Mouse (Mus musculus): ENCODE results near the gene Txnrd3. TPM values are rescaled to one million over a fixed set of nuclear protein-coding genes. Genes with fewer than 3 reads are reported as not detected.

Txnrd3 gene
- polyA plus RNA-seq, 1 experiment from 2014 or later, result 13.3 TPM

DNA sequence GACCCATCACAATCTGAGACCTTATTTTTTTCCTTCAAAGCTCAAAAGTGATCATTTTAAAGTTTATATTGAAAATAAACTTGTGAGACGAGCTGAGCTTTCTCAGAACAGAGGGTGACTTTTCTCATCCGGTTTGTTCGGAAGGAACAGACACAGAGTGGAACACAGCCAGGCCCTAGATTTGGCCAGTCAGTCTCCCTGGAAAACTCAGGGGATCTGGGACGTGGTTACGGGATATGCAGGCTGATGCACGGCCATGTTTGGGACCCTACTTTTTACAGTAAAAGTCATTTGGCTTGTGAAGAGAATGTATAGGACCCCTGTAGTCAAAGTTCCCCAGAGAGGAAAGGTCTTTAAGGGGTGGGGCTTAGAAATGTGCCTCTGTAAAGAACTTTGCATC is 15.1 kb downstream of the Txnrd3 start:
- H3K4me3 ChIP-seq (replicated peaks), result no peak overlapping the region
- peaks cover 43% of the 10 kb centered on the region for H3K36me3 ChIP-seq
- no peak overlapping the region for H3K27ac ChIP-seq
- no peaks in the 10 kb centered on the region for H3K9me3 ChIP-seq
- ATAC-seq, result no peak
- 86% methylated on average over 6 of the region's 6 CpGs for WGBS
- H3K27me3 ChIP-seq, result no peaks in the 10 kb centered on the region
- H3K4me1 ChIP-seq (replicated peaks), result no peaks in the 10 kb centered on the region
- H3K9ac ChIP-seq (replicated peaks), result no peak overlapping the region
- H3K4me2 ChIP-seq (replicated peaks), result no peak overlapping the region

GRCm38 (mm10) chr6:89659692-89660423 is 16.1 kb downstream of the Txnrd3 start:
- Histone ChIP-seq H3K4me2 (replicated peaks) (no peak overlapping the region), H3K9me3 (no peaks in the 10 kb centered on the region), H3K27ac (no peak overlapping the region), H3K27me3 (no peaks in the 10 kb centered on the region), H3K4me1 (replicated peaks) (no peaks in the 10 kb centered on the region), H3K4me3 (replicated peaks) (no peak overlapping the region), H3K9ac (replicated peaks) (no peak overlapping the region), H3K36me3 (peaks cover 39% of the 10 kb centered on the region)
- 30% methylated on average over 7 of the region's 7 CpGs for WGBS
- no peak for ATAC-seq

- peaks cover 38% of the 10 kb centered on the region for H3K36me3 ChIP-seq
- no peaks in the 10 kb centered on the region for H3K9me3 ChIP-seq
- H3K4me3 ChIP-seq (replicated peaks), result no peak overlapping the region
- no peak overlapping the region for H3K27ac ChIP-seq
- H3K4me2 ChIP-seq (replicated peaks), result no peak overlapping the region
- no peaks in the 10 kb centered on the region for H3K27me3 ChIP-seq
- H3K4me1 ChIP-seq (replicated peaks), result no peaks in the 10 kb centered on the region
- ATAC-seq, result no peak; the same call in 1 of the 2 replicates
- H3K9ac ChIP-seq (replicated peaks), result no peak overlapping the region
- 84% methylated on average over 1 of the region's 1 CpGs for WGBS
Measured at GRCm38 (mm10) chr6:89660490-89660889, 16.7 kb downstream of the Txnrd3 start.

DNA sequence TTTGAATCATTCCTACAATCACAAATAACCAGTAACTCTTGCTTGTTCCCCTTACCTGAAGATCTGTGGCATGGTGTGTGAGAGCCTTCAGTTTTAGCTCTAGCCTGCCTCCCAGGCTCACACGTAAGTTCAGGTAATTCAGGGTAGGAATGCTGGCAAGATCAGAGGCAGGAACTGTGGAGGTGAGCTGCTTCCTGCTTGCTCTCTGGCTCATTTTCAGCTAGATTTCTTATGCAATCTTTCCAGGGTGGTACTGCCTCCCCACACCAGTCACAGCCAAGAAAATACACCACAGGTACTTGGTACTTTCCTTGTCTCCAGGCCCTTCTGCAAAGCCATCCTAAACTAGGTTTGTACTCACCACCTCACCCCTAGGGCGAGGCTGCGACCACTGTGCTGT is 18.7 kb downstream of the Txnrd3 start:
- H3K9ac ChIP-seq (replicated peaks), result no peak overlapping the region
- no peak overlapping the region for H3K27ac ChIP-seq
- H3K36me3 ChIP-seq, result peaks cover 32% of the 10 kb centered on the region
- H3K4me3 ChIP-seq (replicated peaks), result no peak overlapping the region
- 93% methylated on average over 3 of the region's 3 CpGs for WGBS
- no peaks in the 10 kb centered on the region for H3K4me1 ChIP-seq (replicated peaks)
- no peak for ATAC-seq
- H3K9me3 ChIP-seq, result no peaks in the 10 kb centered on the region
- H3K27me3 ChIP-seq, result no peaks in the 10 kb centered on the region
- no peak overlapping the region for H3K4me2 ChIP-seq (replicated peaks)

GRCm38 (mm10) chr6:89665155-89665554 is 21.4 kb downstream of the Txnrd3 start:
- H3K27me3 ChIP-seq, result no peaks in the 10 kb centered on the region
- peaks cover 32% of the 10 kb centered on the region for H3K36me3 ChIP-seq
- no peaks in the 10 kb centered on the region for H3K9me3 ChIP-seq
- H3K27ac ChIP-seq, result no peak overlapping the region
- 41% methylated on average over 8 of the region's 8 CpGs for WGBS
- H3K4me2 ChIP-seq (replicated peaks), result no peak overlapping the region
- no peaks in the 10 kb centered on the region for H3K4me1 ChIP-seq (replicated peaks)
- no peak for ATAC-seq
- no peak overlapping the region for H3K9ac ChIP-seq (replicated peaks)
- no peak overlapping the region for H3K4me3 ChIP-seq (replicated peaks)

DNA sequence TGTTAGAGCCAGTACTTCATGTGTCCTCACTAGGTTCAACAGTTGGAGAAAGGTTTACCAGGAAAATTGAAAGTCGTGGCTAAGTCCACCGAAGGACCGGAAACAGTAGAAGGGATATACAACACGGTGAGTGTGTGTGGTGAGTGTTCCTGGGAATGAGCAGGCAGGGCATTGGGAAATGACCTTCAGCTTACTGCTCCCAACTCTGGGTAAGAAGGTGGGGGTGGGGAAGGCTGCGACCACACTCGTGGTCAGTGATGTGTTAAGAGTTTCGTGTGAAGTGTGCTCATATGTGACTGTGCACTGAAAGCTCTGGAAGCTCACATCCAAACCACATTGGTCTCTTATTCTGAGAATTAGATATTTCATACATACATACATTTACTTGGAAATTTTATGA is 21.9 kb downstream of the Txnrd3 start:
- 80% methylated on average over 7 of the region's 7 CpGs for WGBS
- no peak overlapping the region for H3K4me2 ChIP-seq (replicated peaks)
- H3K9me3 ChIP-seq, result no peaks in the 10 kb centered on the region
- H3K36me3 ChIP-seq, result peaks cover 32% of the 10 kb centered on the region
- no peak overlapping the region for H3K27ac ChIP-seq
- no peaks in the 10 kb centered on the region for H3K27me3 ChIP-seq
- ATAC-seq, result no peak
- no peak overlapping the region for H3K4me3 ChIP-seq (replicated peaks)
- no peak overlapping the region for H3K9ac ChIP-seq (replicated peaks)
- no peaks in the 10 kb centered on the region for H3K4me1 ChIP-seq (replicated peaks)

GRCm38 (mm10) chr6:89666976-89667375 is 23.2 kb downstream of the Txnrd3 start:
- Histone ChIP-seq H3K9me3 (no peaks in the 10 kb centered on the region), H3K27me3 (no peaks in the 10 kb centered on the region), H3K36me3 (peaks cover 25% of the 10 kb centered on the region), H3K4me2 (replicated peaks) (no peak overlapping the region), H3K27ac (no peak overlapping the region), H3K4me1 (replicated peaks) (no peaks in the 10 kb centered on the region), H3K4me3 (replicated peaks) (no peak overlapping the region), H3K9ac (replicated peaks) (no peak overlapping the region)
- WGBS, result 75% methylated on average over 3 of the region's 3 CpGs
- ATAC-seq, result no peak

- H3K27ac ChIP-seq, result no peak overlapping the region
- no peaks in the 10 kb centered on the region for H3K4me1 ChIP-seq (replicated peaks)
- ATAC-seq, result no peak
- no peaks in the 10 kb centered on the region for H3K27me3 ChIP-seq
- WGBS, result 82% methylated on average over 6 of the region's 6 CpGs
- H3K9ac ChIP-seq (replicated peaks), result no peak overlapping the region
- no peak overlapping the region for H3K4me3 ChIP-seq (replicated peaks)
- peaks cover 20% of the 10 kb centered on the region for H3K36me3 ChIP-seq
- no peaks in the 10 kb centered on the region for H3K9me3 ChIP-seq
- H3K4me2 ChIP-seq (replicated peaks), result no peak overlapping the region
Measured at GRCm38 (mm10) chr6:89669556-89669955, 25.8 kb downstream of the Txnrd3 start.

DNA sequence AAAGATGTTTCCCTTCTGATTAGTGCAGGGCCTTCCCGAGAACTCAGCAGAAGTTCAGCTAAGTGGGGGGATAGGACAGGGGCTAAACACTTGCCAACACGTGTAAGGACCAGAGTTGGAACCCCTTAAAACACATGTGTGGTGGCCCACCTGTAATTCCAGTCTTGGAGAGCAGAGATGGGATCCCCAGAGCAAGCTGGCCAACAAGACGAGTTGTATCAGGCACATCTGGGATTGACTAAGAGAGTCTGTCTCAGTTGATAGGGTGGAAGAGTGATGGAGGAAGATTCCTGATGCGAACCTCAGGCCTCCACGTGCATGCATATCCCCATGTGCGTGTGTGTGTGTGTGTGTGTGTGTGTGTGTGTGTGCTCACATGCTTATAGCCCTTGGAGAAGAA is 27.6 kb downstream of the Txnrd3 start:
- no peak for ATAC-seq
- 82% methylated on average over 6 of the region's 6 CpGs for WGBS
- Histone ChIP-seq H3K27me3 (no peaks in the 10 kb centered on the region), H3K9ac (replicated peaks) (no peak overlapping the region), H3K27ac (no peak overlapping the region), H3K9me3 (no peaks in the 10 kb centered on the region), H3K4me1 (replicated peaks) (no peaks in the 10 kb centered on the region), H3K4me2 (replicated peaks) (no peak overlapping the region), H3K4me3 (replicated peaks) (no peak overlapping the region), H3K36me3 (peaks cover 29% of the 10 kb centered on the region)

- no peak overlapping the region for H3K27ac ChIP-seq
Measured at GRCm38 (mm10) chr6:89672641-89673040, 28.9 kb downstream of the Txnrd3 start.

DNA sequence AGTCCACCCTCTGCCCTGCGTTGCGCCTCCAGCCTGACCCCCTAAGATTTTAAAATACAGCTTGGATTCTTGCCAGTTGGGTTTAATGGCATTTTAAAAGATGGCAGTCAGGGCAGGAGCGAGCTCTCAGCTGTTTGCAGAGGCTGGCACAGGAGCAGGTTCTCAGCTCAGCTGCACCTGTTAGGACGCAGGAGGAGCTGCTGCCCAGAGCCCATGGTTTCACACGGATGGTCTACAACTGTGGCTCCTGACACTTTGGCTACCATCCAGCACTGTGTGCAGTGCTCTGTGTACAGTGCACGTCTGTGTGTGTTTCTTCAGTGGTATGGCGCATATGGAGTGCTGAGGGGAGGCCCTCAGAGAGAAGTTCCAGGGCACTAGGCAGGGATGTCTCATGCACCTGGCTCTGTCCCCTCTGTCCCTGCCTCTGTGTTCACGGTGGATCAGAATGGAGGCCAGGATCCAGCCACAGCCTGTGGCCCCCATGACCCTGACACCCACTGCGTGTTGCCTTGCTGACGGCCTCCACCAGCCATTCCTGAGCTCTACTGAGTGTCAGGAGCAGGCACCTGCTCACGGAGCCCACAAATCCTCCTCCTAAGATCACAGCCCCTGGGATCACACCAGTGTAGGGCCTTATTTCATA is 29.5 kb downstream of the Txnrd3 start:
- Histone ChIP-seq H3K9me3 (no peaks in the 10 kb centered on the region), H3K4me3 (replicated peaks) (no peak overlapping the region), H3K9ac (replicated peaks) (no peak overlapping the region), H3K4me2 (replicated peaks) (no peak overlapping the region), H3K4me1 (replicated peaks) (no peaks in the 10 kb centered on the region), H3K27ac (no peak overlapping the region), H3K36me3 (peaks cover 30% of the 10 kb centered on the region), H3K27me3 (no peaks in the 10 kb centered on the region)
- 88% methylated on average over 11 of the region's 11 CpGs for WGBS
- ATAC-seq, result no peak

More at GRCm38 (mm10) chr6:89672641-89673040, 28.9 kb downstream of the Txnrd3 start:
- no peak overlapping the region for H3K9ac ChIP-seq (replicated peaks)
- no peak overlapping the region for H3K4me2 ChIP-seq (replicated peaks)
- H3K27me3 ChIP-seq, result no peaks in the 10 kb centered on the region
- H3K9me3 ChIP-seq, result no peaks in the 10 kb centered on the region
- 90% methylated on average over 7 of the region's 7 CpGs for WGBS
- H3K4me1 ChIP-seq (replicated peaks), result no peaks in the 10 kb centered on the region
- peaks cover 30% of the 10 kb centered on the region for H3K36me3 ChIP-seq
- no peak overlapping the region for H3K4me3 ChIP-seq (replicated peaks)
- ATAC-seq, result no peak

DNA sequence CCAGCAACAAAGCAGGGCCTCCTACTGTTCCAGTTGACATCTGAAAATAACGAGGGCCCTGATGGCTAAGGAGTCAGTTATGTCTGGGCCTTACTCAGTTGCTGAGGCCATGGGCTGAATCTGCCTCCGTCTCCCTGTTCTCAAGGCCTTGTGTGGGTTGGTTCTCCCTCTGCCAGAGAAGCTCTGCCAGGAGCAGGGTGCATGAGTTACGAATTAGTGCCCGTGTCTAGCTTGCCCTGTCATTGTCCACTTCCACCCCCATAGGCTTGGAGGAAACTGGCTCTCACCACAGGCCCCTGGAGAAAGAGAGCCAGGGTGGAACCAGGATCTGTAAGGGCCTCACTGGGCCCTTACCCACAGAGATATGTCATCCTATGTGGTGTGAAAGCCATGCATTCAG is 34.7 kb downstream of the Txnrd3 start:
- peaks cover 26% of the 10 kb centered on the region for H3K36me3 ChIP-seq
- no peaks in the 10 kb centered on the region for H3K27me3 ChIP-seq
- H3K4me1 ChIP-seq (replicated peaks), result no peaks in the 10 kb centered on the region
- ATAC-seq, result no peak
- H3K9me3 ChIP-seq, result no peaks in the 10 kb centered on the region
- H3K9ac ChIP-seq (replicated peaks), result no peak overlapping the region
- no peak overlapping the region for H3K27ac ChIP-seq
- H3K4me2 ChIP-seq (replicated peaks), result no peak overlapping the region
- H3K4me3 ChIP-seq (replicated peaks), result no peak overlapping the region
- 72% methylated on average over 4 of the region's 4 CpGs for WGBS
